Mouse (Mus musculus): ENCODE results near the gene Ddx27. TPM values are rescaled to one million over a fixed set of nuclear protein-coding genes. Genes with fewer than 3 reads are reported as not detected.

The Ddx27 gene
- polyA plus RNA-seq, 1 experiment from 2014 or later = 15.8 TPM

DNA sequence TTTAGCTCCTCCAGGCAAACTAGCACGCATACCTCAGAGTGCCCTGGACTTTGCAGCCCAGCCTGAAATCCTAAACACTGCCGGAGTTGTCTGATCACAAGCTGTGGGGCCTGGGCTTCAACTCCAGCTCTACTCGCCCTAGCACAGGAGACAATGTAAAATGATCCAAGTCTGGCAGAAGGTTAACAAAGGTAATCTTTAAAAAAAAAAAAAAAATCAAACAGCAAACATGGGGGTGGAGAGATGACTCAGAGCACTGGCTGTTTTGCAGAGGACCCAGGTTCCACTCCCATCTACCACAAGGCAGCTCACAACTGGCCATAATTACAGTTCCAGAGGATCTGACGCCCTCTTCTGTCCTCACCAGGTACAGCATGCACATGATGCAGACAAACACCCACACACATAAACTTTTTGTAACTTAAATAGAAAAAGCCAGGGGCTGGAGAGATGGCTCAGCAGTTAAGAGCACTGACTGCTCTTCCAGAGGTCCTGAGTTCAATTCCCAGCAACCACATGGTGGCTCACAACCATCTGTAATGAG lies 31.6 kb upstream of the Ddx27 start:
- Histone ChIP-seq H3K9ac (ENCODE audit: low read depth, low read length) (no peak overlapping the region), H3K4me1 (replicated peaks; ENCODE audit: control insufficient read depth, insufficient read depth, low read length) (no peaks in the 10 kb centered on the region), H3K4me2 (replicated peaks; ENCODE audit: low read depth) (no peak overlapping the region), H3K36me3 (ENCODE audit: control insufficient read depth, insufficient read depth) (no peaks in the 10 kb centered on the region), H3K9me3 (ENCODE audit: control insufficient read depth) (no peaks in the 10 kb centered on the region), H3K4me3 (ENCODE audit: low read depth, low read length) (no peak overlapping the region), H3K27me3 (replicated peaks; ENCODE audit: control insufficient read depth, insufficient read depth, low read length) (no peaks in the 10 kb centered on the region), H3K27ac (ENCODE audit: low read depth, low read length) (no peak overlapping the region)
- 56% methylated on average over 4 of the region's 4 CpGs for WGBS
- TF ChIP-seq CTCF (IDR thresholded peaks at IDR 0.05; ENCODE audit: low read depth) = peak; percentile 36; the same call in 1 of the 2 replicates
- ATAC-seq = no peak

DNA sequence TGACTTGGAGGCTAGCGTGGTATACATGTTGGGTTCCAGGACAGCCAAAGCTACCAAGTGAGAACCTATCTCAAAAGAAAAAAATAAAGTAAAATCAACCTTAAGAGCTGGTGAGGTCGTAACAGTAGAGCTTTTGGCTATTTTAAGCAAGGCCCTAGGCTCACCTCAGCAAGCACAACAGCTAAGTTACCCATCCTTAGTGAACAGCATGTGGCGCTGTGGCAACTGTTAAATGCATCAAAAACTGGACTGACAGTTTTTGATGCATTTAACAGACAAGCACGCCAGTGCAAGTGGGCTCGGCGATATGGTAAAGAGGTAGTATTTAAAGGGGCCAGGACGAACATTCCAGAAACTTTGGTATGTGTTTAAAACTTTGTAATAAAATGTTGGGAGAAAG lies 24.1 kb upstream of the Ddx27 start:
- WGBS = 76% methylated on average over 7 of the region's 7 CpGs
- Histone ChIP-seq H3K27ac (ENCODE audit: low read depth, low read length) (no peak overlapping the region), H3K36me3 (ENCODE audit: control insufficient read depth, insufficient read depth) (no peaks in the 10 kb centered on the region), H3K9me3 (ENCODE audit: control insufficient read depth) (no peaks in the 10 kb centered on the region), H3K4me2 (replicated peaks; ENCODE audit: low read depth) (no peak overlapping the region), H3K4me1 (replicated peaks; ENCODE audit: control insufficient read depth, insufficient read depth, low read length) (peaks cover 10% of the 10 kb centered on the region), H3K4me3 (ENCODE audit: low read depth, low read length) (no peak overlapping the region), H3K27me3 (replicated peaks; ENCODE audit: control insufficient read depth, insufficient read depth, low read length) (no peaks in the 10 kb centered on the region), H3K9ac (ENCODE audit: low read depth, low read length) (no peak overlapping the region)
- TF ChIP-seq CTCF (IDR thresholded peaks at IDR 0.05; ENCODE audit: low read depth) = no peak
- no peak for ATAC-seq

- H3K4me3 ChIP-seq (ENCODE audit: low read depth, low read length) = no peak overlapping the region
- no peak overlapping the region for H3K4me2 ChIP-seq (replicated peaks; ENCODE audit: low read depth)
- no peaks in the 10 kb centered on the region for H3K9me3 ChIP-seq (ENCODE audit: control insufficient read depth)
- ATAC-seq = no peak
- peaks cover 10% of the 10 kb centered on the region for H3K4me1 ChIP-seq (replicated peaks; ENCODE audit: control insufficient read depth, insufficient read depth, low read length)
- no peak for TF ChIP-seq CTCF (IDR thresholded peaks at IDR 0.05; ENCODE audit: low read depth)
- no peaks in the 10 kb centered on the region for H3K27me3 ChIP-seq (replicated peaks; ENCODE audit: control insufficient read depth, insufficient read depth, low read length)
- no peaks in the 10 kb centered on the region for H3K36me3 ChIP-seq (ENCODE audit: control insufficient read depth, insufficient read depth)
- H3K27ac ChIP-seq (ENCODE audit: low read depth, low read length) = no peak overlapping the region
- no peak overlapping the region for H3K9ac ChIP-seq (ENCODE audit: low read depth, low read length)
Observed at GRCm38 (mm10) chr2:166991945-166992344, 23.0 kb upstream of the Ddx27 start.

- Histone ChIP-seq H3K4me2 (replicated peaks; ENCODE audit: low read depth) (peak overlapping the region; percentile 85), H3K4me3 (ENCODE audit: low read depth, low read length) (peak overlapping the region; percentile 82), H3K27me3 (replicated peaks; ENCODE audit: control insufficient read depth, insufficient read depth, low read length) (no peaks in the 10 kb centered on the region), H3K36me3 (ENCODE audit: control insufficient read depth, insufficient read depth) (no peaks in the 10 kb centered on the region), H3K27ac (ENCODE audit: low read depth, low read length) (peak overlapping the region; percentile 90), H3K9ac (ENCODE audit: low read depth, low read length) (peak overlapping the region; percentile 87), H3K4me1 (replicated peaks; ENCODE audit: control insufficient read depth, insufficient read depth, low read length) (peaks cover 10% of the 10 kb centered on the region), H3K9me3 (ENCODE audit: control insufficient read depth) (no peaks in the 10 kb centered on the region)
- no peak for TF ChIP-seq CTCF (IDR thresholded peaks at IDR 0.05; ENCODE audit: low read depth)
- ATAC-seq = peak; percentile 7; the same call in 1 of the 2 replicates
- WGBS = under 1% methylated on average over 28 of the region's 28 CpGs
Observed at GRCm38 (mm10) chr2:166995021-166995795, 19.8 kb upstream of the Ddx27 start.

GRCm38 (mm10) chr2:166995796-166996532 lies 19.0 kb upstream of the Ddx27 start, which contains the start of gene Stau1:
Stau1 (minus strand) TSS chr2:166996299.
- peak within 1 kb of the TSS; percentile 87 for H3K9ac ChIP-seq (ENCODE audit: low read depth, low read length)
- no peaks in the 10 kb centered on the region for H3K9me3 ChIP-seq (ENCODE audit: control insufficient read depth)
- WGBS = under 1% methylated on average over 85 of the region's 88 CpGs
- peak within 1 kb of the TSS; percentile 90 for H3K27ac ChIP-seq (ENCODE audit: low read depth, low read length)
- ATAC-seq = peak; percentile 99
- no peaks in the 10 kb centered on the region for H3K36me3 ChIP-seq (ENCODE audit: control insufficient read depth, insufficient read depth)
- no peaks in the 10 kb centered on the region for H3K27me3 ChIP-seq (replicated peaks; ENCODE audit: control insufficient read depth, insufficient read depth, low read length)
- TF ChIP-seq CTCF (IDR thresholded peaks at IDR 0.05; ENCODE audit: low read depth) = no peak
- H3K4me1 ChIP-seq (replicated peaks; ENCODE audit: control insufficient read depth, insufficient read depth, low read length) = peaks cover 10% of the 10 kb centered on the region
- H3K4me3 ChIP-seq (ENCODE audit: low read depth, low read length) = peak within 1 kb of the TSS; percentile 82
- H3K4me2 ChIP-seq (replicated peaks; ENCODE audit: low read depth) = peak within 1 kb of the TSS; percentile 85

DNA sequence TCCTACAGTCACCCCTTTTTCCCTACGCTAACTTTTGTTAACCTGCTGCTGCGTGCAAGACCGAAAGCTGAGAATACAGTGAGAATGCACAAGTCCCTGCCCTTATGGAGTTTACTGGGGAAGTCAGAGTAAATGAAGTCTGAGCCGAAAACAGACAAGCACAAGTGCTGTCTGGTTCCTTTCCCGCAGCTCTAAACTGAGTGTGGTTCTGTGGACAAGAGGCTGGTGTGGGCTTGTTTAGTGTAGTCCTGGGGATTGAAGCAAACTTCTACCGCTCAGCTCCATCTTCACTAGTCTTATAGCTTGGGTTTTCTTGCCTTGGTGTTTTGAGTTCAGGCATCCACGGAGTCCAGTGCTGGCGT lies 18.5 kb upstream of the Ddx27 start:
- Histone ChIP-seq H3K9me3 (ENCODE audit: control insufficient read depth) (no peaks in the 10 kb centered on the region), H3K4me2 (replicated peaks; ENCODE audit: low read depth) (peak overlapping the region; percentile 85), H3K9ac (ENCODE audit: low read depth, low read length) (peak overlapping the region; percentile 53), H3K27me3 (replicated peaks; ENCODE audit: control insufficient read depth, insufficient read depth, low read length) (no peaks in the 10 kb centered on the region), H3K4me1 (replicated peaks; ENCODE audit: control insufficient read depth, insufficient read depth, low read length) (peaks cover 10% of the 10 kb centered on the region), H3K4me3 (ENCODE audit: low read depth, low read length) (peak overlapping the region; percentile 82), H3K36me3 (ENCODE audit: control insufficient read depth, insufficient read depth) (no peaks in the 10 kb centered on the region), H3K27ac (ENCODE audit: low read depth, low read length) (peak overlapping the region; percentile 90)
- WGBS = 34% methylated on average over 8 of the region's 8 CpGs
- no peak for TF ChIP-seq CTCF (IDR thresholded peaks at IDR 0.05; ENCODE audit: low read depth)
- peak; percentile 16; the same call in 1 of the 2 replicates for ATAC-seq

All from intestine, postnatal 0 days (tissue).